Mouse (Mus musculus): ENCODE data around the gene Gm32742. TPM values are rescaled to one million over a fixed set of nuclear protein-coding genes. Genes with fewer than 3 reads are reported as not detected.
"Not testable (repeated sequence)": the region's sequence is repeated elsewhere in the genome, so short reads cannot be mapped to it uniquely, and the experiment has no call there.

The Gm32742 gene
- polyA plus RNA-seq, 1 experiment: not detected

- Histone ChIP-seq H3K4me1 (ENCODE audit: control insufficient read depth, insufficient read depth, insufficient read length, low read length) (no peaks in the 10 kb centered on the region), H3K27ac (replicated peaks; ENCODE audit: low read depth, low read length) (no peak overlapping the region), H3K4me3 (ENCODE audit: insufficient read depth, low read depth, low read length) (no peak overlapping the region)
Observed at GRCm38 (mm10) chr9:51170298-51170697, 5.0 kb upstream of the Gm32742 start.

GRCm38 (mm10) chr9:51169133-51169532 lies 3.8 kb upstream of the Gm32742 start:
- H3K4me3 ChIP-seq (ENCODE audit: insufficient read depth, low read depth, low read length): no peak overlapping the region
- H3K27ac ChIP-seq (replicated peaks; ENCODE audit: low read depth, low read length): no peak overlapping the region
- H3K4me1 ChIP-seq (ENCODE audit: control insufficient read depth, insufficient read depth, insufficient read length, low read length): no peaks in the 10 kb centered on the region

- H3K27ac ChIP-seq (replicated peaks; ENCODE audit: low read depth, low read length): no peak overlapping the region
- no peaks in the 10 kb centered on the region for H3K4me1 ChIP-seq (ENCODE audit: control insufficient read depth, insufficient read depth, insufficient read length, low read length)
- no peak overlapping the region for H3K4me3 ChIP-seq (ENCODE audit: insufficient read depth, low read depth, low read length)
Observed at GRCm38 (mm10) chr9:51168698-51169097, 3.4 kb upstream of the Gm32742 start.

DNA sequence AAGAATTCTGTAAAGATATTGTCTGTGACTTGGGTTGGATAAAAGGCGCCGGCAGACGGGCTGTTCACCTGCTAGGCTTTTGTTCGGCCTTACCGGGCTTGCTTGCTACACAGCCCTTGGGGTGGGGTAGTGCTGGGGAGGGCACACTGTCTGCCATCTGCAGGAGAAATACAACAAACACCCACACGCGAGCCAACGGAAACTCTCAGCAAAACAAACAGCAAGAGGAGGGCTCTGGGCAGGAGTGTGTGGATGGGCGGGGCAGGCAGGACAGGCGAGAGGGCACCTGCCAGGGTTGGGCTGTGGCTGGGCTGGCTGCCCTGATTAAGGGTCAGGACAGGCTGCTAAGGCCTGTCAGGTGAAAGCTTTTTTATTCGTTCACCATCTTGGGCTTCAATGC lies 2.6 kb upstream of the Gm32742 start:
- H3K4me1 ChIP-seq (ENCODE audit: control insufficient read depth, insufficient read depth, insufficient read length, low read length): no peaks in the 10 kb centered on the region
- H3K27ac ChIP-seq (replicated peaks; ENCODE audit: low read depth, low read length): no peak overlapping the region
- H3K4me3 ChIP-seq (ENCODE audit: insufficient read depth, low read depth, low read length): no peak overlapping the region

DNA sequence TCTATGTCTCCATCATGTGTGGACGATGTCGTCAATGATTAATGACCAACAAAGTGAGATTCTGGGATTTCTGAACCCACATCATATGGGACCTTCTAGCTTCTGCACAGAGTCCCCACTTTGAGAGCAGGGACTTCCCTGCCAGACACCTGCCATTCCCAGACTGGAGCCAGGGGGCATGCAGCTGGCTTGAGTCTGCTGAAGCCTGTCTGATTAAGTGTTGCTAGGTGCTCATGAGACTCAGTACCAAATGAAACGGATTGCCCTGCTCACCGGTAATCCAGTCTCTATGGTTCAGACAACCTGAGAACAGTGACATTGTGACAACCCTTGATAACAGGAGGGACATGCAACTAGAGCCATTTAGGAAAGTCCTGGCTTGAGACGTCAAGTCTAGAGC lies 1.3 kb downstream of the Gm32742 start:
- Histone ChIP-seq H3K27ac (replicated peaks; ENCODE audit: low read depth, low read length) (no peak overlapping the region), H3K4me3 (ENCODE audit: insufficient read depth, low read depth, low read length) (no peak overlapping the region), H3K4me1 (ENCODE audit: control insufficient read depth, insufficient read depth, insufficient read length, low read length) (no peaks in the 10 kb centered on the region)

DNA sequence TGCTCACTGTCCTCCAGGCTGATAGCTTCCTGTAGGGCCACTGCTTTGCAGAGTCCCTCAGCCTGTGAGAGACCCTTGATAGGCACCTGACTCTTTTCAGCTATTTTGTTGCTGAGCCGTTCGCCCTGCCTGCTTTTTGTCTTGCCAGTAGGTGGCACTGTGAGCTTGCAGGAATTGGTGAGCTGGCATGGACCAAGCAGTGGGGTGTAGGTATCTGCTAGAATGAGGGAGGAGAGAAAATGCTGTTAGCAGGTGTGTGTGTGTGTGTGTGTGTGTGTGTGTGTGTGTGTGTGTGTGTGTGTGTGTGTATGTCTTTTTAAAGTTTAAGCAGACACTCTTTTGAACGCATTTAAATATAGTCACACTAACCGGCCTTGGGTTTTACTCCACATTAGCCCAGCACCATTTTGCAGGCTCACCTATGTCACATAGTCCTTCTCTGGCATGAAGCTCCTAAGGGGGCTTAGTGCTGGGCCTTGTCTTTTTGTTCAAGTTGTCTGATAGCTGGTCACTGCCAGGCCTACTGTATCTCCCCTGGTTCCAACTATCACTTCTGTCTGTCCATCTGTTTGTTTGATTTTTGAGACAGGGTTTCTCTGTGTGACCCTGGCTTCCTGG lies 3.4 kb downstream of the Gm32742 start:
- Histone ChIP-seq H3K27ac (replicated peaks; ENCODE audit: low read depth, low read length) (no peak overlapping the region), H3K4me1 (ENCODE audit: control insufficient read depth, insufficient read depth, insufficient read length, low read length) (no peaks in the 10 kb centered on the region), H3K4me3 (ENCODE audit: insufficient read depth, low read depth, low read length) (no peak overlapping the region)

DNA sequence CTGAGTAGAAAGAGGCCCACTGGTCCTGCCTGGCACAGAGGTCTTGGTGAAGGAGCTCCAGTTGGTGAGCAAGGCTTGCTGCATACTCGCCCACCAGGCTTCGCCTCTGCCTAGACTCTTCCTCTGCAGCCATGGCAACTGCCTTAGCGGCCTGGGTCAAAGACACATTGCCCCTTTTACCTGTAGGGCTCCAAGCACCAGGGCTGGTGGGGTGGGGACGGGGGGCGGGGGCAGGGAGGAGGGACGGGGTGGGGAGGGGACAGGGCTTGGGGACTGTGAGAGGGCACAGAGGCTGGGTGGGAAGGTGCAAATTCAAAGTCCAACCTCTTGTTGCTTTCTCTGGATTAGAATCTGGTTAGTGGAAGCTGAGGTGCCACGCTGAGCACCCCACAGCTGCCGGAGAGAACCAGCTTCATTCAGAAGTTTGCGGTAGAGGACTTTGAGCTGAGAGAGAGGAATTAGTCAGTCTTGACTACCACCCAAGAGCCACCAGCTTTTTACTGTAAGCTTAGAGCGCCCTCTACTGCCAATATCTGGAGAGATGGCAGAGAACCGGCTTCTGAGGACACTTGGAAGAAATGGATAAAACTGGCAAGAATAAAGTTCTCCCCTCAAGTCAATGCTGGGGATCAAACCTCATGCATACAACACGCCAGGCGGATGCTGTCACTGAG lies 13.1 kb downstream of the Gm32742 start:
- Histone ChIP-seq H3K4me3 (ENCODE audit: insufficient read depth, low read depth, low read length) (no peak overlapping the region), H3K4me1 (ENCODE audit: control insufficient read depth, insufficient read depth, insufficient read length, low read length) (no peaks in the 10 kb centered on the region)

DNA sequence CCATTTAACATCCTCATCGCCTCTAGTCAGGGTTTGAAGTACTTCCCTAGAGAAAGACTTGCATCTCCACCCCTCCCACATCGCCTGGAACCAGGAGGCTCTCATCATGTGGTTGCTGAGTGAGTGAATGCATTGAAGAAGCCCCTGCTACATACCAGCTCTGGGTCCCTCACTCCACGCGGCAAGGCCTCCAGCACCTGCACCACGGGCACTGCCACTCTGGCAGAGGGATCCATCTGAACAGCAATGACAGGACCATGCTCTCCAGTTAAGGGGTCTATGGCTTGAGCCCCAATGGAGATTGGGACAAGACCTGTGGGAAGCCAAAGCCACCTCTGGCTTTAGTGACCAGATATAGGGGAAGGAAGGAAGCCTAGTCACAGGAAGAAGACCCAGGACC lies 18.0 kb downstream of the Gm32742 start:
- no peak overlapping the region for H3K4me3 ChIP-seq (ENCODE audit: insufficient read depth, low read depth, low read length)
- no peak overlapping the region for H3K27ac ChIP-seq (replicated peaks; ENCODE audit: low read depth, low read length)
- no peaks in the 10 kb centered on the region for H3K4me1 ChIP-seq (ENCODE audit: control insufficient read depth, insufficient read depth, insufficient read length, low read length)

More for the DNA sequence above, 13.1 kb downstream of the Gm32742 start:
- H3K27ac ChIP-seq (replicated peaks; ENCODE audit: low read depth, low read length): no peak overlapping the region

- Histone ChIP-seq H3K27ac (replicated peaks; ENCODE audit: low read depth, low read length) (no peak overlapping the region), H3K4me3 (ENCODE audit: insufficient read depth, low read depth, low read length) (no peak overlapping the region), H3K4me1 (ENCODE audit: control insufficient read depth, insufficient read depth, insufficient read length, low read length) (no peaks in the 10 kb centered on the region)
Observed at GRCm38 (mm10) chr9:51146496-51146895, 18.8 kb downstream of the Gm32742 start.

- no peak overlapping the region for H3K27ac ChIP-seq (replicated peaks; ENCODE audit: low read depth, low read length)
- H3K4me3 ChIP-seq (ENCODE audit: insufficient read depth, low read depth, low read length): no peak overlapping the region
- no peaks in the 10 kb centered on the region for H3K4me1 ChIP-seq (ENCODE audit: control insufficient read depth, insufficient read depth, insufficient read length, low read length)
Observed at GRCm38 (mm10) chr9:51144218-51144617, 21.1 kb downstream of the Gm32742 start.

- Histone ChIP-seq H3K27ac (replicated peaks; ENCODE audit: low read depth, low read length) (no peak overlapping the region), H3K4me1 (ENCODE audit: control insufficient read depth, insufficient read depth, insufficient read length, low read length) (no peaks in the 10 kb centered on the region), H3K4me3 (ENCODE audit: insufficient read depth, low read depth, low read length) (no peak overlapping the region)
Observed at GRCm38 (mm10) chr9:51143437-51143836, 21.9 kb downstream of the Gm32742 start.

- no peaks in the 10 kb centered on the region for H3K4me1 ChIP-seq (ENCODE audit: control insufficient read depth, insufficient read depth, insufficient read length, low read length)
Observed at GRCm38 (mm10) chr9:51140711-51141110, 24.6 kb downstream of the Gm32742 start.

GRCm38 (mm10) chr9:51139401-51139800 lies 25.9 kb downstream of the Gm32742 start:
- not testable (repeated sequence) for H3K27ac ChIP-seq (replicated peaks; ENCODE audit: low read depth, low read length); H3K4me3 ChIP-seq (ENCODE audit: insufficient read depth, low read depth, low read length); H3K4me1 ChIP-seq (ENCODE audit: control insufficient read depth, insufficient read depth, insufficient read length, low read length)

More at GRCm38 (mm10) chr9:51140711-51141110, 24.6 kb downstream of the Gm32742 start:
- Histone ChIP-seq H3K4me3 (ENCODE audit: insufficient read depth, low read depth, low read length) (no peak overlapping the region), H3K27ac (replicated peaks; ENCODE audit: low read depth, low read length) (no peak overlapping the region)

DNA sequence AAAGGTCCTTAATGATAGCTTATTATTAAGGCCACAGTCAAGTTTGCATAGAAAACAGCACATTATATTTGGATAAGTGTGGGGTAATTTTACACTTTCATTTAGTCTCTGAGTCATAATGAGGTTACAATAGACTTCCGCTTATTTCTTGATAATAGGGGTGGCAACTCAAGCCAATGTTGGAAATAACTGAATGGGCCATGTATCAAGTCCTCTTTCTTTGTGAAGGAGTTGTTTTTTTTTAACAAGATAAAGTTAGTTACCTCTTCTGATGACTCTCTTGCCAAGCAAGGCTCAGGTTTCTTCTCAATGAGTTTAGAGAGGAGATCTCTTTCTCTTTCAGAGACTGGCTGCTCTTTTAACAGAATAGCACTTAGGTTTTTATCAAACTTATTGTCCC lies 27.0 kb downstream of the Gm32742 start:
- Histone ChIP-seq H3K27ac (replicated peaks; ENCODE audit: low read depth, low read length) (no peak overlapping the region), H3K4me3 (ENCODE audit: insufficient read depth, low read depth, low read length) (no peak overlapping the region), H3K4me1 (ENCODE audit: control insufficient read depth, insufficient read depth, insufficient read length, low read length) (no peaks in the 10 kb centered on the region)

- Histone ChIP-seq H3K4me3 (ENCODE audit: insufficient read depth, low read depth, low read length) (no peak overlapping the region), H3K27ac (replicated peaks; ENCODE audit: low read depth, low read length) (no peak overlapping the region), H3K4me1 (ENCODE audit: control insufficient read depth, insufficient read depth, insufficient read length, low read length) (no peaks in the 10 kb centered on the region)
Observed at GRCm38 (mm10) chr9:51137836-51138235, 27.5 kb downstream of the Gm32742 start.

DNA sequence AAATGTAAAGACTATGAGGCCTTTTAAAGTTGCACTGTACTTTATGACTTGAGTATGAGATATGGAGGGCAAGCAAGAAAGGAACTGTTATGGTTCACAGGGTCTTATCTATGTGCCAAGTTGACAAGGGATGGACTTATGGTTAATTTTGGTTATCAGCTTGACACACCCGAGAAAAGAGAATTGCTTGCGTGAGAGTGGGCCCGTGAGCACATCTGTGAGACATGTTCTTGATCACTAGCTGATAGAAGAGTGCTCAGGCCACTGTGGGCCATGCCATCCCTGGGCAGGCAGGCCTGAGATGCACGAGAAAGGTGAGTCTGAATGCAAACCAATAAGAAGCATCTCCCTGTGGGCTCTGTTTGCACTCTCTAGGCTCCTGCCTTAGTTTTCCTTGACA lies 27.9 kb downstream of the Gm32742 start:
- Histone ChIP-seq H3K4me3 (ENCODE audit: insufficient read depth, low read depth, low read length) (no peak overlapping the region), H3K27ac (replicated peaks; ENCODE audit: low read depth, low read length) (no peak overlapping the region), H3K4me1 (ENCODE audit: control insufficient read depth, insufficient read depth, insufficient read length, low read length) (no peaks in the 10 kb centered on the region)
